Mouse (Mus musculus) CH12.LX (cell line): ENCODE measurements around the gene Sdsl. TPM values are rescaled to one million over a fixed set of nuclear protein-coding genes. Genes with fewer than 3 reads are reported as not detected.

Experiments used
- DNase-seq: peaks from one replicate; pipeline ENCODE4 v3.0.0-alpha.2; 2013; ENCODE audit errors: extremely low read depth
- H3K27ac ChIP-seq: 2 replicates; pipeline ENCODE4 v1.5.1; 2012; ENCODE audit warnings: low read depth, mild to moderate bottlenecking, control low read depth, moderate library complexity; ENCODE audit not compliant: insufficient read depth
- H3K27me3 ChIP-seq: replicated peaks from 2 replicates; pipeline ENCODE3; 2012; ENCODE audit warnings: inconsistent platforms
- H3K36me3 ChIP-seq, 2 experiments: replicated peaks in 1 of 2; 2 replicates each; pipeline versions ENCODE3 to v1.6.1; 2012; ENCODE audit warnings: inconsistent platforms in 1 of 2, low read length in 1 of 2, mild to moderate bottlenecking in 1 of 2, mixed read lengths in 1 of 2, moderate library complexity in 1 of 2; ENCODE audit not compliant: control insufficient read depth in 1 of 2, insufficient read depth in 1 of 2
- H3K4me1 ChIP-seq, 2 experiments: 2 replicates each; pipeline ENCODE4 v1.6.1; 2012; ENCODE audit warnings: inconsistent platforms in 1 of 2, moderate library complexity in 1 of 2; ENCODE audit not compliant: insufficient read depth in 2 of 2, control insufficient read depth in 1 of 2
- H3K4me2 ChIP-seq: 2 replicates; pipeline ENCODE4 v1.6.1; 2012; ENCODE audit warnings: low read depth, mild to moderate bottlenecking, control low read depth; ENCODE audit not compliant: poor library complexity, insufficient read depth, severe bottlenecking
- H3K4me3 ChIP-seq, 3 experiments: fragments of 150-350 bp in 1 of 3; sonication (generic) in 1 of 3; replicated peaks in 1 of 3; 2 replicates each; pipeline versions ENCODE3 to v1.5.1; 2011 to 2012; ENCODE audit warnings: low read depth in 2 of 3, low read length in 2 of 3, mild to moderate bottlenecking in 2 of 3, moderate library complexity in 2 of 3, control low read depth in 1 of 3, improper control_type of control experiment in 1 of 3, inconsistent platforms in 1 of 3, mixed read lengths in 1 of 3; ENCODE audit not compliant: poor library complexity in 1 of 3
- H3K79me2 ChIP-seq: replicated peaks from 2 replicates; pipeline ENCODE4 v1.6.1; 2012; ENCODE audit warnings: mild to moderate bottlenecking, moderate library complexity; ENCODE audit not compliant: control insufficient read depth, poor library complexity, insufficient read depth, severe bottlenecking; ENCODE audit errors: extremely low read depth
- H3K9ac ChIP-seq: 2 replicates; pipeline ENCODE4 v1.6.1; 2012; ENCODE audit warnings: low read depth, mild to moderate bottlenecking, control low read depth, moderate library complexity; ENCODE audit not compliant: insufficient read depth
- H3K9me3 ChIP-seq: replicated peaks from 2 replicates; pipeline ENCODE3; 2012; ENCODE audit warnings: low read length, inconsistent platforms, mixed read lengths
- BHLHE40 ChIP-seq: IDR thresholded peaks from 2 replicates; pipeline ENCODE4 v1.6.1; 2011; ENCODE audit warnings: mild to moderate bottlenecking, low read depth, low read length, improper control_type of control experiment
- CHD2 ChIP-seq: IDR thresholded peaks from 2 replicates; pipeline ENCODE4 v1.6.1; 2011; ENCODE audit warnings: low read length, improper control_type of control experiment
- CTCF ChIP-seq, 2 experiments: IDR thresholded peaks in 1 of 2; conservative IDR thresholded peaks in 1 of 2; 2 replicates each; pipeline ENCODE4 v1.5.1; 2011 to 2012; ENCODE audit warnings: low read depth in 2 of 2, low read length in 2 of 2, improper control_type of control experiment in 1 of 2, inconsistent platforms in 1 of 2, mild to moderate bottlenecking in 1 of 2, moderate library complexity in 1 of 2
- ELF1 ChIP-seq: IDR thresholded peaks from 2 replicates; pipeline ENCODE4 v1.6.1; 2014; ENCODE audit warnings: low read depth, mild to moderate bottlenecking, inconsistent platforms, low read length, improper control_type of control experiment
- MYC ChIP-seq: IDR thresholded peaks from 2 replicates; pipeline ENCODE4 v1.6.1; 2011; ENCODE audit warnings: low read depth, mild to moderate bottlenecking, improper control_type of control experiment, low read length
- NRF1 ChIP-seq: IDR thresholded peaks from 2 replicates; pipeline ENCODE4 v1.6.1; 2014; ENCODE audit warnings: low read depth, mild to moderate bottlenecking, inconsistent platforms, low read length, improper control_type of control experiment, moderate library complexity
- RAD21 ChIP-seq: IDR thresholded peaks from 2 replicates; pipeline ENCODE4 v1.6.1; 2011; ENCODE audit warnings: low read depth, mild to moderate bottlenecking, low read length, improper control_type of control experiment, moderate library complexity
- SMC3 ChIP-seq: IDR thresholded peaks from 2 replicates; pipeline ENCODE4 v1.6.1; 2011; ENCODE audit warnings: low read depth, low read length, improper control_type of control experiment
- TBP ChIP-seq: conservative IDR thresholded peaks from 2 replicates; pipeline ENCODE4 v1.6.1; 2011; ENCODE audit warnings: low read depth, low read length, improper control_type of control experiment
- USF2 ChIP-seq: conservative IDR thresholded peaks from 2 replicates; pipeline ENCODE4 v1.6.1; 2011; ENCODE audit warnings: low read depth, low read length, improper control_type of control experiment
- ZMIZ1 ChIP-seq: IDR thresholded peaks from 2 replicates; pipeline ENCODE4 v1.6.1; 2012; ENCODE audit warnings: low read depth, mild to moderate bottlenecking, inconsistent platforms, low read length, improper control_type of control experiment
- dilution Hi-C: fragments of 300-500 bp; cut with MboI; formaldehyde crosslinking; loops from 2 replicates; pipeline ENCODE4 v1.14.3; 2020; ENCODE audit warnings: low sequenced_read_pairs; ENCODE audit not compliant: extremely low pct_unique_long_range_greater_than_20kb, extremely low pct_ligation_motif_present
- in situ Hi-C: fragments of 300-500 bp; cut with MboI; formaldehyde crosslinking; loops from 3 replicates; pipeline ENCODE4 v1.14.3; 2019; ENCODE audit warnings: low sequenced_read_pairs, low pct_ligation_motif_present, low pct_unique_long_range_greater_than_20kb, mixed read lengths
- polyA plus RNA-seq: library from polyadenylated mRNA; unstranded; fragments of >175 nt; gene quantifications from 2 replicates; pipeline ENCODE4 v1.2.1, GENCODE M21; 2012; ENCODE audit warnings: low read depth; ENCODE audit not compliant: insufficient read length
- total RNA-seq, 2 experiments: library from RNA; depleted of rRNA; stranded (reverse); fragments of 300-350 nt in 1 of 2; fragments of >200 nt in 1 of 2; gene quantifications; 2 replicates each; pipeline ENCODE4 v1.2.3; 2012 to 2014

Sdsl gene
- total and polyA plus RNA-seq, 3 experiments, result 0.37 to 4.0 TPM; not detected in 1

GRCm38 (mm10) chr5:120467026-120467425, 5.6 kb downstream of the Sdsl start:
- no peaks in the 10 kb centered on the region for H3K79me2 ChIP-seq
- peaks cover 15% of the 10 kb centered on the region for H3K9me3 ChIP-seq
- H3K36me3 ChIP-seq, result no peaks in the 10 kb centered on the region
- no peak overlapping the region for H3K27ac ChIP-seq
- H3K4me3 ChIP-seq, result no peak overlapping the region
- TF ChIP-seq CHD2 (no peak), ELF1 (0 out of 2 replicates have a peak, but pooled peaks have one; percentile 36), NRF1 (no peak), TBP (no peak)
- TF ChIP-seq, all 38 proteins: peak for 1
- in situ Hi-C loops (no loop called here), dilution Hi-C loops (no loop called here)
- no peak overlapping the region for H3K4me2 ChIP-seq
- no peak for DNase-seq
- H3K9ac ChIP-seq, result no peak overlapping the region
- peaks cover 63% of the 10 kb centered on the region for H3K27me3 ChIP-seq
- H3K4me1 ChIP-seq, result peaks cover 0 to 10% of the 10 kb centered on the region in 2 experiments; a peak in 2 of 4 replicates

- in situ Hi-C loops, result no loop called here
Observed at GRCm38 (mm10) chr5:120465860-120466259, 6.8 kb downstream of the Sdsl start.

GRCm38 (mm10) chr5:120465062-120465461, 7.5 kb downstream of the Sdsl start:
- dilution Hi-C loops, result no loop called here
- TF ChIP-seq CTCF (conservative IDR thresholded peaks at IDR 0.05 in 1 of 2, IDR thresholded peaks at IDR 0.05 in 1 of 2; ENCODE audit: low read depth in 2 of 2, low read length in 2 of 2) (peak; percentile 65), BHLHE40 (no peak), MYC (no peak), ELF1 (no peak), SMC3 (peak; percentile 44), RAD21 (no peak; the same call in none of the 2 replicates)
- no peak for DNase-seq
- Histone ChIP-seq H3K4me3 (no peak overlapping the region), H3K79me2 (no peaks in the 10 kb centered on the region), H3K4me2 (no peak overlapping the region), H3K36me3 (no peaks in the 10 kb centered on the region), H3K27ac (no peak overlapping the region), H3K9ac (no peak overlapping the region), H3K9me3 (peaks cover 15% of the 10 kb centered on the region), H3K4me1 (peaks cover 11 to 29% of the 10 kb centered on the region in 2 experiments; a peak in 3 of 4 replicates), H3K27me3 (peaks cover 72% of the 10 kb centered on the region)
- in situ Hi-C loops, result no loop called here

More at GRCm38 (mm10) chr5:120465860-120466259, 6.8 kb downstream of the Sdsl start:
- H3K4me1 ChIP-seq, result peaks cover 11 to 21% of the 10 kb centered on the region in 2 experiments; a peak in 3 of 4 replicates
- peaks cover 15% of the 10 kb centered on the region for H3K9me3 ChIP-seq
- H3K27ac ChIP-seq, result no peak overlapping the region
- no peak for TF ChIP-seq USF2
- TF ChIP-seq ZMIZ1, result no peak
- H3K4me3 ChIP-seq, result no peak overlapping the region
- dilution Hi-C loops, result no loop called here
- H3K27me3 ChIP-seq, result peaks cover 64% of the 10 kb centered on the region
- H3K79me2 ChIP-seq, result no peaks in the 10 kb centered on the region
- no peak overlapping the region for H3K9ac ChIP-seq
- DNase-seq, result no peak
- H3K36me3 ChIP-seq, result no peaks in the 10 kb centered on the region
- H3K4me2 ChIP-seq, result no peak overlapping the region
